Mouse (Mus musculus): ENCODE data around the gene Btd.

- TF ChIP-seq CTCF (IDR thresholded peaks at IDR 0.05; ENCODE audit: borderline replicate concordance, insufficient read depth, low read length), result no peak
- no peak for TF ChIP-seq POLR2A (IDR thresholded peaks at IDR 0.05; ENCODE audit: low read depth, low read length)
Observed at GRCm38 (mm10) chr14:31617204-31617603, 23.6 kb upstream of the Btd start.

All from embryonic fibroblast, embryonic 13.5 days (primary cell).